Mouse (Mus musculus) liver, embryonic 14.5 days (tissue): ENCODE measurements around the gene Csdc2.

Experiments used
- CTCF ChIP-seq: IDR thresholded peaks from 2 replicates; pipeline ENCODE4 v1.5.1; 2016; ENCODE audit warnings: antibody characterized with exemption, low read depth, control low read depth
- EP300 ChIP-seq: IDR thresholded peaks from 2 replicates; pipeline ENCODE4 v1.6.1; 2016; ENCODE audit warnings: antibody characterized with exemption, low read depth

DNA sequence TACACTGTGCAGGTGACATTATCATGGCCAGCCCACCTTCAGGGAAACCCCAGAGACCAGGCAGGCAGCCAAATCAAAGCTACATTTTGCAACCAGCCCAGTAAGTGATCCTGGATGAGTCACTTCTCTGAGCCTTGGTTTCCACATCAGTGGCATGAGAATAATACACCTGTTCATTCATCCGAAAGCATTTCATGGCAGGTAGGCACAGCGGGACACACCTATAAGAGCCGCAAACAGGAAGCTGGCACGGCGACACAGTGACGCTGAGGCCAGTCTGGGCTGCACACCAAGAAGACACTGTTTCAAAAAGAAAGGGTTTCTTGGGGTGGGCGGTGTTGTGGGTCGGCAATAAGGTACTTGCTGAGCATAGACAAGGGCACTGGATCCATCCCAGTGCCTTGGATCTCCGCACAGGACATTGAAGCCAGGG lies 17.6 kb downstream of the Csdc2 start:
- TF ChIP-seq CTCF (no peak), EP300 (no peak)
